Mouse (Mus musculus): ENCODE data around the gene Pcgf1.

Gene Pcgf1

DNA sequence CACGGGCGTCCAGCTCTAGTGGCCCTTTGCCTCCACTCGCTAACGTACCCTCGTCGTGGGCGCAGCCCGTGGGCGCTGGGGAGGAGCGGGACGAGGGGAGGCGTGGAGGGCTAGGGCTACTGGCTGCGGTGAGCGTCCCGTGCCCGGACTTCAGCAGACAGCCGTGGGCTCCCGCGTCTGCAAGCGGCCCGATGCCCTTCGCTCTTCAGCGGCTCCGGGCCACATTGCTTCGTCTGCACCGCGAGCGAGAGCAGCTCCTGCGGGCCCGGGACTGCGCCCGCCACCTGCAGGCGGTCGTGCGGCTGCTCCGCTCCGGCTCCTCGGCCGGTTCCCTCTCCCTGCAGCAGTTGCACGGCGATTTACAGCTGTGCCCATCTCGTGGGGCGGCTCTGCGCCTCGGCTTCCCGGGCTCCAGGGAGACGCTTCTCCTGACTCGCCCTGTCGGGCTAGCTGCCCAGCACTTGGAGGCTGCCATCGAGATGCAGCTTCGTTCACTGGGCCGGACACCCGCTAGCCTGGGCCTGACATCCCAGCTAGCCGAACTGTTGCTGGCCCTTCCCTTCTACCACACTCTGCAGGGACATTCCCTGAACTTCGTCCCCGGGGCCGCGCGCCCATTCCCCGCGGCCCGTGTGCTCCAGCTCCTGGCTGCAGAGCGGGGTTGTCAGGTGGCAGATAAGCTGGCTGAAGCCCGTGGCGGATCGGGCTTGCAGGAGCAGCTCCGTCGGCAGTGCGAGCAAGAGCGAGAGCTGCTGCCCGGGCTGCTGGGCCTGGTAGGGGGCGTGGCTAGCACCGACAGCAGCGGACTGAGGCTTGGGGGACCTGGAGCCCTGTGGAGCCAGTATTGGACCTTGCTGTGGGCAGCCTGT lies 24.3 kb downstream of the Pcgf1 start:
- no peak for DNase-seq (ENCODE audit: extremely low read depth, low read depth)

DNA sequence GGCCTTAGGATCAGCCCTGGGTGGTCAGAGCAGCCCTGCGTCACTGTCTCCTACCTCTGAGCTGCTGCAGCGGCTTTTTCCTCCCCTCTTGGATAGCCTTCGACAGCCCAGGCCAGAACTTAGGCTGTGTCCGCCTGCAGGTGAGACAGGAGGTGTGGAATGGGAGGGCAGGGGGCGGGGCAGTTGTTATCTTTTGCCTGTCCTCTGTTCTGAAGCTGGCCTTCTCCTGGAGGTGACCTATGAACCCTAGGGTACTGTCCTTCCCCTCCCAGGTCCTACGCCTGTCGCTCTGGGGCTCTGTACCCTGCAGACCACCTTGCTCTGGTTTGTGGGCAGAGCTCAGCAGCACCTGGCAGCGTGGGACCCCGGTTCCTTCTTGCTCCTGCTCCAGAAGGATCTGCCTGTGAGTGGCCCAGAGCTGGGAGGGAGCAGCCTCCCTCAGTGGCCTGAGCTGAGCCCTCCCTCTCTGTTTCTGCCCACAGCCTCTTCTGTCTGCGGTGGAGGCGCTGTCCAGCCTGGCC lies 25.5 kb downstream of the Pcgf1 start:
- DNase-seq (ENCODE audit: extremely low read depth, low read depth), result no peak

DNA sequence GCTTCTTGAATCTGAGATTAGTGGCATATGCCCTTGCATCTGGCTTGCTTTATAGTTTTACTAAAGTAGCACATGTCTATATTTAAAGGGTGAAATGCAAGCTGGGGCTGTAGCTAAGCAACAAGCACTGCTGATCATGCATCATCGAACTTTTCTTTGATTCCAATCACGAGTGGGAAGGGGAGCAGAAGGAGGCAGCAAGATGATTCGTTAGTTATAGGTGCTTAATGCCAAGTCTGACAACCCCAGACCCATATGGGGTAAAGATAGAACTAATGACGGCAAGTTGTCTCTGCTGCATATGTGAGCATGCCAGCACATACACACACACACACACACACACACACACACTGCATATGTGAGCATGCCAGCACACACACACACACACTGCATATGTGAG lies 26.5 kb downstream of the Pcgf1 start:
- DNase-seq (ENCODE audit: extremely low read depth, low read depth), result no peak

DNA sequence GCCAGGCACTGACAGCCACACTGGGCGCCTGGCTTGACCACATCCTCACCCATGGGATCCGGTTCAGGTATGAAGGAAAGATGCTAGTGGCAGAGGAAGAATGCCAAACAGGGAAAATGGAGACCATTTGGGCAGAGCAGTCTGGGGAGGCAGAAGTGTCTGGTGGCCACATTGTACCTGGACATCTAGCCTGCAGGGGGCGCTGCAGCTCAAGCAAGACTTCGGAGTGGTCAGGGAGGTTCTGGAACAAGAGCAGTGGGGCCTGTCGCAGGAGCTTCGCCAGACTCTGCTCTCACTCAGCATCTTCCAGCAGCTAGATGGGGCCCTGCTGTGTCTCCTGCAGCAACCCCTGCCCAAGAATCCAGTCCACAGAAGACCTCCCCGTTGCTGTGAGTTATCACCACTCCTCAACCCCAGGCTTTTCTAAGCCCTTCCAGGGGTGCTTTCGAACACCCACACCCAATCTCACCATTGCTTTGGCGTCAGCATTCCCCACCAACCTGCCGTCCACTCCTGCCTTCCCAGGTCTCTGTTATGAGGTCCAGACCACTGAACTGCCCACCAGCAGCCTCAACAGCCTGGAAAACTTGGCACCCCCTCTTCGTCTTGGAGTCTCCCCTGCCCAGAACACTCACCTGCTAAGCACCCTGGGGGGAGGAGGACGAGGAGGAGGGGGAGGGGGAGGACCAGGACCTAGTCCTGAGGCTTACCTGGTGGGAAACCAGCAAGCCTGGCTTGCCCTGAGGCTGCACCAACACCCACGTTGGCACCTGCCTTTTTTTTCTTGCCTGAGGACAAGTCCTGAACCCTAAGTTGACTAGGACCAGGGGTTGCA lies 30.1 kb downstream of the Pcgf1 start:
- peak; percentile 59 for DNase-seq (ENCODE audit: extremely low read depth, low read depth)

- DNase-seq (ENCODE audit: extremely low read depth, low read depth), result no peak
Observed at GRCm38 (mm10) chr6:83108762-83109668, 31.3 kb downstream of the Pcgf1 start, which contains the start of gene Mrpl53. Gene Mrpl53 (plus strand): TSS chr6:83109040.

- no peak for DNase-seq (ENCODE audit: extremely low read depth, low read depth)
Observed at GRCm38 (mm10) chr6:83111510-83112136, 34.0 kb downstream of the Pcgf1 start.

DNA sequence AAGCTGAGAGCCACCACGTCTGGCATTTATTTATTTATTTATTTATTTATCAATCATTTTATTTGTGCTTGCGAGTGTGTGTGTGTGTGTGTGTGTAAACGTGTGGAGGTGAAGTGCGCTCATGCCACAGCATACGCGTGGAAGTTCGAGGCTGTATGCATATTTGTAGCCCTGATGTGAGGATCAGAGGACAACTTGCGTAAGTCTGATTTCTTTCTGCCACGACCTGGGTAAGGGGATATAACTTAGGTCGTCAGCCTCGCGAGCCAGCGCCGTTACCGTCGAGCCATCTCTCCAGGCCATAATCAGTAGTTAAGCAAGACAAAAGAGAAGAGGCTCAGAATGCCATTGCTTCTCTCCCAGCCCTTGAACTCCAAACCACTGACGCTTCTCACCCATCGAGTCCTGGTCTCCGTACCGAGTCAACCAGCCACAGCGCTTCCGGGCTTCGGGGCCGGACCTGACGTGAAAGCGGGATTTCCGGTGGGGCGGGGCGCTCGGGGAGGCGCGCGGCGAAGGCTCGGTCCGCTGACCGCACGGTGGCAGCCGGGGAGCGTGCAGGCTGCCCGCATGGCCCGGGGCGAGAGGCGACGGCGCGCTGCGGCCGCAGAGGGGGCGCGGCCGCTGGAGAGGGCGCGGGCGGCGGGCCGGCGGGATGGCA lies 37.5 kb downstream of the Pcgf1 start, which contains the start of gene Mogs:
Gene Mogs (plus strand): TSS at position 486 of the 661 bp plus-strand sequence.
- peak; percentile 75 for DNase-seq (ENCODE audit: extremely low read depth, low read depth)

GRCm38 (mm10) chr6:83115682-83116372 lies 38.2 kb downstream of the Pcgf1 start:
- DNase-seq (ENCODE audit: extremely low read depth, low read depth), result no peak

DNA sequence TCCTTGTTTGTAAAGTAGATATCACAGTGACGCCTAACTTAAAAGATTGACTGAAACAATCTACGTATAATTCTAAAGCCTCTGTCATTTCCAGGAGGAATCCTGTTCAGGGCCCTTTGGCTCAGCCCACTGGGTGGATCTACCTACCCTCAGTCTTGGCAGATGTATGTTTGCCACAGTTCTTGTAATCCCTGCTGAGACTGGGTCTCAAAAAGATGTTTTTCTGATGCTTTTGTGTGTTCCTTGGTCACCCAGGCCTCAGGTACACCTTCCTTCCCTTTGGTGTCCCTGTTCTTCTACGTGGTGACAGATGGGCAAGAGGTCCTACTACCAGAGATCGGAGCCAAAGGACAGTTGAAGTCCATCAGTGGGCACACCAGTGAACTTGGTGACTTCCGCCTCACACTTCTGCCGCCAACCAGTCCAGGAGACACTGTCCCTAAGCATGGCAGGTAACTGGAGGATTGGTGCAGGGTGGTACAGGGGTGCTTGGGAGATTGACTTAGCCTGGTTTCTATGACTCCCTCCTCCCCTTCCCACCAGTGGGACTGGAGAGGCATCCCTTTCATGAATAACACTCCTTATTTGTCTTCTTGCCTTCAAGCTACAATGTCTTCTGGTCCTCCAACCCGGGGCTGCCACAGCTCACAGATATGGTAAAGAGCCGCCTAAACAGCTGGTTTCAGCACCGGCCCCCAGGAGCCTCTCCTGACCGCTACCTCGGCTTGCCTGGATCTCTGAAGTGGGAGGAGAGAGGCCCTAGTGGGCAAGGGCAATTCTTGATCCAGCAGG lies 38.9 kb downstream of the Pcgf1 start:
- DNase-seq (ENCODE audit: extremely low read depth, low read depth), result no peak

- DNase-seq (ENCODE audit: extremely low read depth, low read depth), result no peak
Observed at GRCm38 (mm10) chr6:83117165-83117438, 39.4 kb downstream of the Pcgf1 start.

DNA sequence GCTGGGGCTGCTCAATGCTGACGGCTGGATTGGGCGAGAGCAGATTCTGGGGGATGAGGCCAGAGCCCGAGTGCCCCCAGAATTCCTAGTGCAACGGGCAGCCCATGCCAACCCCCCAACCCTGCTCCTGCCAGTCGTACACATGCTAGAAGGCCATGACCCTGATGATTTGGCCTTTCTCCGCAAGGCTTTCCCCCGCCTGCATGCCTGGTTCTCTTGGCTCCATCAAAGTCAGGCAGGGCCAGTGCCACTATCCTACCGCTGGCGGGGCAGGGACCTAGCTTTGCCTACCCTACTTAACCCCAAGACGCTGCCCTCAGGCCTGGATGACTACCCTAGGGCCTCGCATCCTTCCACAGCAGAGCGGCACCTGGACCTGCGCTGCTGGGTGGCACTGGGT lies 39.9 kb downstream of the Pcgf1 start:
- no peak for DNase-seq (ENCODE audit: extremely low read depth, low read depth)

- no peak for DNase-seq (ENCODE audit: extremely low read depth, low read depth)
Observed at GRCm38 (mm10) chr6:83118369-83118768, 40.7 kb downstream of the Pcgf1 start.

DNA sequence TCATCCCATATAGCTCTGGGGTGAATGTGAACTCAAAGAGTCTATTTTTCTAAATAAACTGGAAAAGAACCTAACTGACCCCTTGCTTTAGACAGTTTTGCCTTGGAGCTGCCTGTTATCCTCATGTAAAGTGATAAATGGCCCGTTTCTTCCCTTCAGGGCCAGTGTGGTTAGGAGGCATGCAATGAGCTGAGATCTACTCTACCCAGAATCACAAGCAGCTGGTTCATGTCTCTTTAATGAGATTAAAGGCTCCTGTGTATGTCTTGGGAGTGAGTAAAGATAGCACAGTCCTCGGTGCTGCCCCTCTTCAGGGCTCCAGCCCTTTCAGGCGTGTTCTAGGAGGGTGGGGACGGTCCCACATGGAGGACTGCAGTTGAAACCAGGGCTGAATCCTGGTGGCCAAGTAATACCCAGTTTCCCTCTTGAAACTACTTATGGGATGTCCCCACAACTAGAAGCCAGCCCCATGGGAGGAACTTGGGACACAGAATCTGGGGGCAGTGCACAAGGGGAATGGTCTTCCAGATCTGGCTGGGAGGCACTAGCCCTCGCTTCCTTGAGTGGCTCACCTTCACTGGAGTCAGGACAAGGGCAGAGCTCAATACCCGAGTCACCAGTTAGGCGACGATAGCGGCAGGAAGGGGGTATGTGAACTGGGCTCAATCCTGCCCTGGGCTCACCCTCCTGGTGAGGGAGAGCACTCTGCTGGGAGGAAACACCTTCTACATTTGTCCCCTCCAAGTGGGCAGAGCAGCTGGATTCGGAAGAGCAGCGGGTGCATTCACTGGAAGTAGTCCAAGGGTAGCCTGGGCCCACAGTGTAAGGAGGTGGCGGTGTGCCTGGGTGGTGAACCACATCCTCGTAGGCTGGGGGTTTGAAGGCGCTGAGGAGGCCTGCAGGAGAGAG lies 41.4 kb downstream of the Pcgf1 start:
- DNase-seq (ENCODE audit: extremely low read depth, low read depth), result no peak

DNA sequence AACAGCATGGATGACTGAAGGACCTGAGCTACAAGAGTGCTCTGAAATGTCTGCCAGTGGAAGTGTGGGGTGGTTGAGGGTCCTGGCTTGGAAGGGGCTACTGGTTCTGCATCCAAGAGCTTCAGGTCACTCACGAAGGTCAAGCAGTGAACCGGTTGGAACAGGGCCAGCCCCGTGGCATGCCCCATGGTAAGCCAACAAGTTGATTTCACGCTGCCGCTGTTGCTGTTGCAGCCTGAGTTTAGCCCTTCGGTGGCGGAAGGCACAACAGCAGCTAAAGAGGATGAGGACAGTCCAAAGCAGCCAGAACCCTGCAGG lies 42.0 kb downstream of the Pcgf1 start:
- no peak for DNase-seq (ENCODE audit: extremely low read depth, low read depth)

DNA sequence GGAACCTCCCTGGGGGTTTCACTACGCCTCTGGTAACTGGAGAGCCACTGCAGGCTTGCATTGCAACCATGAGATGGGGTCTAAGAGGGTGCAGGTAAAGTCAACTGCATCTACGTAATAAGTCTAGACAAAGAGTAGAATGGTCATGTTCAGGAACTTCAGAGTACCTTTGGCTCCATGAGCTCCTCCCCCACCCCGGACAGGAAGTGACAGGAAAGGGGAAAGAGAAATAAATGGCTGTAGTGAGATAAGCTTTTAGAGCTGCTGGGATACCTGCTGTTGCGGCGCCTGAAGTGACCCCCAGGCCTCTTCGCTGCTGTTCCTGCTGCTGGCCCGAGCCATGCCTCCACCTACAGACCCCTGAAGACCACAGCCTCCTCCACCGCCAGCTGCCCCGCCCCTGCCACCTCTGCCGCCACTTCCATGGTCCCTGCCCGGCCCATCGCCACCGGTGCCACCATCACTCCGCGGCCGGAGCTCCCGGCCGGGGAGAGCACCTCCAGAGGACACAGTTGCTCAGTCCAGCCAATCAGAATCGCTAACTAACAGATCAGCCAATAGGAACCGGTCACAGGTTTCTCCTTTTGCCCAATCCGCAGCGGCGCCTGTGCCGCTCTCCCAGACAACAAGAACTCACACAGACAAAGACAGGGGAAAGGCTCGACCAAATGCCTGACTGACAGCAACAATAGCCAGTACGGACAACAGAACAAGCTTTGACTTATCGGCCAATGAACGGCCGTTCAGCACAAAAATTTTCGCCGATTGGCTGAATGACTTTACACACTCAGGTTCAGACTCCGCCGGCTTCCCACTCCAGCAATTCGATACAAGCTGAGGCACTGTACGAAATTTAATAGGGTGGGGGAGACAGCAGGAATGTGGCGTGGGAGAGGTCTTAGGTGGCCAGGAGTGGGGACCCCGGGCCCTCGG lies 43.5 kb downstream of the Pcgf1 start, which contains the start of gene Wbp1:
Gene Wbp1 (minus strand): TSS at position 630 of the 933 bp plus-strand sequence.
- DNase-seq (ENCODE audit: extremely low read depth, low read depth), result peak; percentile 100

GRCm38 (mm10) chr6:83121863-83122710 lies 44.4 kb downstream of the Pcgf1 start:
- DNase-seq (ENCODE audit: extremely low read depth, low read depth), result no peak
